Mouse (Mus musculus): ENCODE measurements around the gene Ambra1.

Gene Ambra1

DNA sequence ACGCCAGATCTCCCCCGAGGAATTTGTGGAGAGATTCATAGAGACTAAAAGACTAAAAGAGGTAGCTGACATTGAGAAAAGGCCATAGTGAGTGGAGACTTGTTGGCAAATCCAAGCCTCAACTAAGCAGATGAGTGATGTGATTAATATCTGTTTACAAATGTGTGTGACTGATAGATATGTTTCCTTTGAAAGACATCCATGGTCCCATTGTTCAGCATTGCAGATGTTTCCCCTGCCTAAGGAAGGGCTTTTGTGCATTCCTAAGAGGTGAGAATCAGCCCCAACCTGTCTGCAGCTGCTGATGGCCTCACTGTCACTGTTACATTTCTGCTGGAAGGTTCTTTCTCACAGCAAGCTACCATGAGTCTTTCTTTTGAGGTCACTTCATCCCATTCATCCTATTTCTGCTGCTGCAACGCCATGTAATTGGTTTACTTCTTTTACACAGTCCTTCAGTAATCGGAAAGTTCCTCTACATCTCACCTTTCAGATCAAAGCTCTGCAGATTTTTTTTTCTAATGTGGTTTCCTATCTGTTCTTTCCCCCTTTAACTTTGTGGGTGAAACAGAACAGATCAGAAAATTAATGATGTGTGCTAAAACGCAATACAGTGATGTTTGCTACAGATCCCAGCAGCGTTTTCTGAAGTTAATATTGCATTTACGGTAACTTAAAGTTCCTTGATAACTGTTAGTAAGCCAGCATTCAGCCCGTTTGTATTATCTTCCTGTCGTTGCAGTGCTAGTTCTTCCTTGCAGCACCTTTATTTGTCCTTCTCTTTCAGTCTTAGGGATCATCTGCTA, 146.3 kb downstream of the Ambra1 start:
- no peak for DNase-seq

DNA sequence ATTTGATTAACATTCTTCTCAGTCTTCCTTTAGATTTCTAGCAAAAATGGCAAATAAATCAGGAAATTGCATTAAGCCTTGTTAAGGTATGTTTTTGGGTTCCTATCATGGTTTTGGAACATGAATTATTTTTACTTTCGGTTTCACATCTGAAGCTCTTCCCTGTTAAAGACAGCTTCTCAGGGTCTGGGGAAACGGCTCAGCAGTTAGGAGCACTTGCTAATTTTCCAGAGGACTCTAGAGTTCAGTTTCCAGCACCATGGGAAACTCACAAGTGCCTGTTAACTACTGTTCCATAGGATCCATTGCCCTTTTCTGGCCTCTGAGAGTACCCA, 146.8 kb downstream of the Ambra1 start:
- peak in 1 of 2 experiments; percentile 5 for DNase-seq

DNA sequence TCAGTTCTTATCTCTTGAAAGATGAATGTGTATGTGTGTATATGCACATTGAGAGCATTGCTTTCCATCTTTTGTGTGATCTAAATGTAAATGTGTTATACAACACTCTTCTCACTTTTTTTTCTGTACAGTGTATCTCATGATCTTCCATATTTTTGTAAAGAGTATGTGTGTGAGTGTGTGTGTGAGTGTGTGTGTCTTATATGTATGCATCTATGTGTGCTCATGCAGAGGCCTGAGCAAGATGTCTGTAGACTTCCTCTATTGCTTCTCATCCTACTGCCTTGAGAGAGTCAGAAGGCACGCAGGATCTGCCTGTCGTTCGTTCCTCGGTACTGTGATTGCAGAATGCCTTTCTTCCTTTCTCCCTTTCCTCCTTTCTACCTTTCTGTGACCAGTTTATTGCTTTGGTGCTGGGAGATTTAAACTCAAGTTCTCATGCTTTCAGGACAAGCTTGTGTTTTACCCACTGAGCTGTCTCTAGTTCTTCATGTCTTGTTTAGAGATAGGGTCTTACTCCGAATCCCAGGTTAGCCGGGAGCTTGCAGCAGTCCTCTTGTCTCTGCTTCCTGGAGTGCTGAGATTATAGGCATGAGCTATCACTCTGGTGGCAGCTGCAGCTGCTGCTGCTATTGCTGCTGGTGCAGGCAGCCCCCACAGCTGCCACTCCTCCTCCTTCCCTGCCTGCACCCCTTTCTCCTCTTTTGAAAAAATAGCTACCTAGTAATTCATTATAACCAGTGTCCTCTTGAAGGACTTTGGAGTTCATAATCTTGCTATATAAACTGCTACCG, 148.7 kb downstream of the Ambra1 start:
- no peak for DNase-seq

DNA sequence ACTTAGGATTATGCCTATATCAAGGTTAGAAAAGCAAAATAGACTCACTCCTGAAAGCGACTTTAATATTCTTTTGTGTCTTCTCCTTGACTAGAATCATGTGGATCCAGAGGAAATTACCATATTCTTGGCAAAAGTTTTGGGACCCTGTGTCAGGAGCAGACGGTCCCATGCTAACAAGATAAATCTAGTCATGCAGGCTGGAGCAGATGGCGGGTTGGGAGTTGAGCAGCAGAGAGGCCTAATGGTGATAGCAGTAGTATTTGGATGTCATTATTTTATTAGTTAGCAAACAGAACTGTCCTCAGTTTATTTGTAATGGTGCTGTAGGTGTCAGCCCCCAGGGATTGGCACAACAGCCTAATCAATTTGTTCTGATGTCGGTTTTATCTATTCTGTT, 154.0 kb downstream of the Ambra1 start:
- DNase-seq, result no peak

DNA sequence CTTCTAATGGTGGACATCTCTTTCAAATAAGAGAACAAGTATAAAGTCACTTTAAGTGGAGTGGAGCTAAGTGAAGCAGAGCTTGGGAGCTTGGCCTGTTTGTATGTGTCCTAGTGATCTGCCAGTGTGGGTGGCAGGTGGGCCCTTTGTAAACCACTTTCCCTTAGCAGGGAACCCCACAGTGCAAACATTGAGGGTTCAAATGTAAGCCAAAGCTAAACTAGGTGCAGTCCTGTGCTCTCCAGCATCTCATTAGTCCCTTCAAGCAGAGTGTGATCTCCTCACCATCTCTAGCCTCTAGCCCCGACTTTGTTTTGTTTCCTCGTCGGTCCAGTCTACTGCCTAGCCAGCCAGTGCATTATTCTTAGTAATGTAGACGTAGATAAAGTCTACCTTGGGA, 154.7 kb downstream of the Ambra1 start:
- DNase-seq, result no peak

DNA sequence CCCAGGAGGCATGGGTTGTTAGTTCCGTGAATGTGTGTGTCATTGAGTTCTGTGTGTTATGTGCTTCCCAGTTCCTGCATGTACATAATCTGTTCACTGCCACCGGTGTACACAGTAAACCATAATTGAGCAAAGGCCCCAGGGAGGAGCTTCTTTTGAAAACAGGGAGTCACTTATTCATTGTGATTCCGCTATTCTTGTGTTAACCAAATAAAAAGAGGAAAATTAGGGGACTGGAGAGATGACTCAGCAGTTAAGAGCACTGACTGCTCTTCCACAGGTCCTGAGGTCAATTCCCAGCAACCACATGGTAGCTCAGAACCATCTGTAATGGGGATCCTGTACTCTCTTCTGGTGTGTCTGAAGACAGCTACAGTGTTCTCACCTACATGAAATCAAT, 164.8 kb downstream of the Ambra1 start:
- DNase-seq, result no peak

DNA sequence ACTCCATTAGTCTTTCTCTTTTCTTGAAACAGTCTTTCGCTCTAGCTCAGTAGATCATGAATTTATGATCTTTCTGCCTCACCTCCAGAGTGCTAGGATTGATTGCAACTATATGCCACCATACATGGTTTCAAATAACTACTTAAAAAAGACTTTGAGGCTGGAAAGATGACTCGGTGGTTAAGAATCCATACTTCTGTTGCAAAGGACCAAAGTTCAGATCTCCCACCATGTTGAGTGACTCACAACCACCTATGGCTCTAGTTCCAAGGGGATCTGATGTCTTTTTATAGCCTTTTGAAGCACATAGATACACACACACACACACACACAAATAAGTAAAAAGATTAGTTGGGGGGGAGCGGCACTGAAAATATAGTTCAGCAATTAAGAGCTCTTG, 165.5 kb downstream of the Ambra1 start:
- no peak for DNase-seq

DNA sequence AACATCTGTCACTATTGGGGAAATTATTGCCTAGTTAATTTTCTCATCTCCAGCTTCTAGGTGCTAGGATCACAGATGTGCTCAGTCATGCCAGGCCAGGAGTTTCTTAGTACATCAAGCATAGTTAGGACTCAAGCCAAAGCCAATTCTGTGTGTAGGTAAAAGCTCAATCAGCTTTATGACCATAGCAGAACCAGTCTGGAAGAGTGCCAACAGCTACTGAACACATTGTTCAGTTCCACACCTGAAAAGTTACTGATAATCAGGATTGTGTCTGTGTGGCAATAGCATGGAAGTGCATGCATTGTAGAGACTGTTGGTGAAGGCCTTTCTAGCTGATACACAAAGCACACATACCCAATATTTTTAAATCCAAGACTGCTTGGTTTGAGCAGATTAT, 168.0 kb downstream of the Ambra1 start:
- DNase-seq, result no peak

DNA sequence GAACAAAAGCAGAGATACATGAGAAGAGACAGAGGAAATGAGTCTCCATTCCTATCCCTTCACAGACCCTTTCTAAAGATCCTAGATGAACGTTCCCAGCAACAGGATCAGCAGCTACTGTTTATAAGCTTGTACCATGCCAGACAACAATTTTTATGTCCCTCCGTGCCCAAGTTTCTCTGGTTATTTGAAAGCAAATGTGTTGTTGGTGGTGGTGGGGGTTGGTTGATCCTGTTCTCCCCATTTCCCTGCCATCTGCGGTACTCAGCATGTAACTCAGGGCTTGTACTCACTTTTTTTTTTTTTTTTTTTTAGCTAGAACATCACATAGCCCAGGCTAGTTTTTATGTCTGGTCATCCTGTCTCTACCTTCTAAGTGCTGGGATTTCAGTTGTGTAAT, 169.2 kb downstream of the Ambra1 start:
- no peak for DNase-seq

DNA sequence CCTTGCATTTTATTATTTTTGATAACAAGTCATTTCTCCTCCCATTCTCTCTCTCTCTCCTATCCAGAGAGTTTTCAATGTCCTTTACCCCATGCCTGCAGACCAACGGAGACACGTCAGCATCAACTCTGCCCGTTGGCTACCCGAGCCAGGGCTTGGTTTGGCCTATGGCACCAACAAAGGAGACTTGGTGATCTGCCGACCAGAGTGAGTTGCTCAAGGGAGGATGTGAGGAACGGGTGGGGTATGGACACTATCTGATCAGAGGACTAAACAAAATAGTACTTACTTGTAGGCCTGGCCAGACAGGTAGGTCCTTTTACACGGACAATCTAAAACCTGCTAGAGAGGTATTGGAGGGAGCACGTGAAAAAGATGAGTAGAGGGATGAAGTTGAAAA, 170.5 kb downstream of the Ambra1 start:
- no peak for DNase-seq

DNA sequence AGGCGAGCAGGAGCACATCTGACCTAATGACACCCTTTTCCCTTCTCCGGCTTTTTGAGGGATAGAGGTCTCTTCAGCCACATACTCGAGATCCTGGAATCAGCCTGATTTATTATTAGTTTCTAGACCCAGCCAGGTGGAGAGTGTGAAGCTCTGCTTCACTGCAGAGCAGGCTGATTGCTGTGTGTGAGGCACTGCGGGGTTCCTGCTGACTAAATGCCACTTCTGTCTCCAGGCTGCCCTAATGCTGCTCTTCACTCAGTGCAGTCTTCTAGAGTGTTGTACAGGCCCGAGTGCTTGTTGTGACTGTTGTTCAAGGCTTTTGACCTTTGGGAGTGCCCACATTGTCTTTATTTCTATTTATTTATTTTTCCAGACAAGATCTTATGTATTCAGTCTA, 172.4 kb downstream of the Ambra1 start:
- no peak for DNase-seq

DNA sequence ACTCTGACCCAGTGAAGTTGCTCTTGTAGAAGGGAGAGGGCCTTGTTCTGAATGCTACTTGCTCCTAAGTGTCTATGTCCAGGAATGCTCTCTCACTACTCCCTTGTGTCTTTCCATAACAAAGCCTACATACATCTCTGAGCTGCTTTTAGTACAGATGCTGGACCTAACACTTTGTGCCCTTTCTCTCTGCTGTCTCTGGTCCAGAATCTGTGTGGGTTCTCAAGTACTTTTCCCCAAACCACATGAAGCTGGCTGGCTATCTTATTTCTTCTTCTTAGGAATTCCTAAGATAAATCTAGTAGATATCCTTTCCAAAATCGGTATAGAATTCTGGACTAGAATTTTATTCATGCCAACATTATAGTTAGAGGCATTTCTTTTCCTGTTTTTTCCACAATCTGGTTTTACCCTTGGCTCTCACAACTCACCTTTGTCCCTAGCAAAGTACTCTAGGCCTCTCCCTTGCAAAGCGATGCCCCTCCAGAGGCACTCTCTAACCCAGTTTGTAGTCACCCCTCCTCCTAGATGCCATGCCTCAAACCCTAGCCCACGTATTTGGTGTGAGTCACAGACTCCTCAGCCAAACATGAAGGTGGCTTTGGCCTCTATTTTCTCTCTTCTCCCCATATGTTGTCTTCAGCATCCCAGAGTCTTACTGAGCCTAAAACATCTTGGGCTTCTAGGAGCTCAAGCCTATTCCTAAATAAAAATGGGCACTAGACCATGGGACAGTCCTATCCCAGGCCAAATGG, 173.4 kb downstream of the Ambra1 start:
- no peak for DNase-seq

DNA sequence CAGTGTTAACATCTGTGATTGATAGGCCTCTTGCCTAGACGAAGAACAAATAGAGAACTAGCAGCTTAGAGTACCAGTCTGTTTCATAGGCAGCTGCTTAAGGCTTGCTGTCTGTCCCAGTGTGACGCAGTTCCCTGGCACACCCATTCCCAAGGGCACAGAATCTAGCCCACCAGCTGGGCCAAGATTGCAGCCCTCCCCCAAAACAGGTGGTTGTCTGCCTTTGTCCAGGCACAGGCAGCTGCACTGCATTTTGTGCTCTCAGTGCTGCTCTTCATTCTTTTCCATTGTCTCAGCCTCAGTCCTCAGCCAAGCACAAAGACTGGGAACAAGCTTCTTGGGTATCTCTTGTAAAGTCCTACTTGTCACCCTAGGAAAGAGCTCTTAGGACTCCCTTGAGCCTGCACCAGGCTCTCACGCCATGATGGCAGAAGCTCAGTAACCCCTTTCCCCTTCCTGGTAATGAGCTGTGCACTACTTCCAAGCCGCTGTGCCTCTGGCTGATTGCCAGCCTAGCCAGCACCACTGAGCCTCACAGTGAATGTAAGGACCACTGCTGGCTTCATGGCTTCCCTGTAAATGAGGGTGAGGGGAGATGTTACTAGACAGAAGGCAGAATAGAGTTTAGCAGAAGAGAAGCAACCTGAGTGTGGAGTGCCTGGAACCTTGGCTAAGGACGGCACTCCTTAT, 174.8 kb downstream of the Ambra1 start:
- no peak for DNase-seq

DNA sequence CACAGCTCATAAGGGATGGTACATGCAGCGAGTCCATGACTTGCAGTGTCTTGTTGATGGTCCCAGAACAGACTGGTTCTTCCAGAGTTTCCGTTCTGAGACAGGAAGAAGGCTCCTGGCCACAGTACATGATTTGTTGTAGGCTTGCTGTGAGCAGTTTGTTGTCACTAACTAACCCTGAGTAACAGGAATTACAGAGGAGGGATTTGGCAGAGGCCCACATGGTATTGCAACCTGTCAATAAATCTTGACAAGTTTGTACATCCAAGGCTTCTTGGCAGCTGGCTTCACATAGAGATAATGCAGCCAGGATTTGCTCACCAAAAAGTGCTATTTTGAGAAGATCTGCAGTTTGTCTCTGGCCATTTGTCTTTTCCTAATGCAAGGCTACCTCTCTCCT, 176.2 kb downstream of the Ambra1 start:
- DNase-seq, result no peak

DNA sequence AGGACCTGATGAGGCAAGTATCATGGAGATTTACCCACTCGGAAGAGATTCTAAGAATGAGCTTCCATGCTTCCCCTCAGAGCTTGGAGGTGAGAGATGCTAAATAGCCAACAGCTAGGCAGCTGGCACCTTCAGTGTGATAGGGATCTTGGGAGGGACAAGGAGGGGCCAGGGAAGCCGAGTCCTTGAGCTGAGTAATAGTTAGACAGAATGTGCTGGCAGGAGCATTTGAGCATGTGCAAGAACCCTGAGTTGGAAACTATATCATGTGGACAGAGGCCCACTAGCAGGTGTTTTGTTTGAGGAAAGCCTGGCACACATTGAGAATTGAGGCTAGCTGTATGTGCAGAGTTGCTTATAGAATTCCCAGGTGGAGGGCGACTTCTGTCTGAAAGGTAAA, 182.7 kb downstream of the Ambra1 start:
- DNase-seq, result no peak

DNA sequence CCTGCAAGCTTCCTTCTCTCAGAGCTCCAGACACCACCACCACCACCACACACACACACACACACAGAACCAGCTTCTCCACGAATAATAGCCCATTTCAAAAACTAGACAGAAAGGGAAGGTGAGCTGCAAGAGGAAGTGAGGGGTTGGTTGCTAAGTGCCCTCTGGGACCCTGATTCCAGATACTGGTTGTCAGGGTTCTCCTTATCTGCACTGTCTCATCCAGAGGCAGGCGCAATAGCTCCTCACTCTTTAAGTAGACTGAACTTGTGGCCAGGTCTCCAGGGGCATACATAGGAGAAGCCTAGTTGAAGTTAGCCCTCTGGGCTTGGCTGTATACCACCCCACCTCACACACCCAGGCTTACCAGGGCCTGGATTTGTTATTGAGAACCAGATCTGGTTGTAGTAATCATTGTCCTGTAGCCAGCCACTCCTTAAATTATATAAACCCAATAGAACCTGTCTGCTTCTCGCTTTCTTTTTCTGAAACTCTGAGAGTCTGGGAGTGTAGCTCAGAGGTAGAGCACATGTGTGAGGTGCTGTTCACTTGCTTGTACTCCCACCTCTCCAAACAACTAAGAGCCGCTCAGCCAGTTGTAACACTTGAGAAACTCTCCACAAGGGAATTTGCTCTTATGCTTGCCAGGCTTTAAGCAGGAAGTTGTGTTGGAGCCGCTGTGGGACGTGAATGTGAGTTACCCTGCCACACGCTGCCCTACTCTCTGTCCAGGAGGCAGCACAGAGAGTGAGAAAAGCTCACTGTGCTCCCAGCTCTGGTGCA, 183.6 kb downstream of the Ambra1 start:
- DNase-seq, result no peak

DNA sequence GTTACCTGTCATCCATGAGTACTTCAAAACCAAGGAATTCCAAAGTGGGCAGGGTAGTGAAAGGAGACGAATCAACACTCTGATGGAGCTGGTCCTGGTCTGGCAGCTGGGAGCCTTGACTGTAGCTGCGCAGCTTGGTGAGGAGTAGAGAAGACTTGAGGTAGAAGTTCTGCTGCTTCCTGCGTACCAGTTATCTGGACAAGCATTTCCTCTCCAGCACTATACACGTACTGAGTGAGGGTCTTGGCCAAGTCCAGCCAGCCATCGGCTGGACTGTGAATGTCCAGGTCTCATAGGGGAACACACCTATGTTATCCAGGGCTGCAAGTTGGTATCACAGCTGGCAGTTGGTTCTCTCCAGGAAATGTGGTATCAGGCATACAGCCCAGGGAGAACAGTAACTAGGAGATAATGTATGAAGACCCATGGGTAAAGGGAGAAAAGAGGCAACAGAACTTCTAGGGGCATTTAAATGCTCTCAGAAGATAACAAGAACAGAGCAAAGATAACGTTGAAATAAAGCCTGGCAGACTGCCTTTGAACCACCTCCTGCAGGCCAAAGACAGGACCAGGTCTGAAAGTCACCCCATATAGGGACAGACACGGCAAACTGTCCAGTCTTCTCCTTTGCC, 186.5 kb downstream of the Ambra1 start:
- no peak for DNase-seq

DNA sequence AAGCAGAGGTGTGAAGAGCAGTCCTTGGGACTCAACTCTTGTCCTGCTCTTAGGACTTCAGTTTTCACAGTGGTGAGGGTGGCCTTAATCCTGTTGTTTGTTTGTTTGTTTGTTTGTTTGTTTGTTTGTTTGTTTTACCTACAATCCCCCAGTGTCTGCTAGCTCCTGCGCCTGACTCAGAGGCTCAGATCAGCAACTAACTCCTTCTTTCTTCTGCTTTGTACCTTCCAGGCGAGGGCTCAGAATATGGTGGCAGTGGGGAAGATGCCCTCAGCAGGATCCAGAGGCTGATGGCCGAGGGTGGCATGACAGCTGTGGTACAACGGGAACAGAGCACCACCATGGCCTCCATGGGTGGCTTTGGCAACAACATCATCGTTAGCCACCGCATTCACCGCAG, 187.2 kb downstream of the Ambra1 start:
- DNase-seq, result no peak

DNA sequence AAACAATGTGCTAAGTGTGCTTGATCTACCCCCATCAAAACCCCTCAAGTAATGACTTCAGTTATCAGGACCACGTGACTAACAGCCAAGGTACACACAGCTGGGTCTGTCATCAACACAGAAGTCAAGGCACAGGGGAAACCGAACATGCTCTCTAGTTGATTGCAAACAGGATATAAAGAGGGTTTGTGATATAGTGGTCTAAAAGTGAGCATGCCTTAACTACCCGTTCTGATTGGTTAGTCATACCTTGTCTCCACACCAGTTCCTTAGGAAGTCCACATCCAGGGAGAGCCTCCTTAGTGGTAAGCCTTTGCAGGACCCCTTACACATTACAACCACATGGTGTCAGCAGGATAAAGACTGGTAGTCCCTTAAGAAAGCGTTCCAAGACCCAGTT, 190.2 kb downstream of the Ambra1 start:
- DNase-seq, result no peak

DNA sequence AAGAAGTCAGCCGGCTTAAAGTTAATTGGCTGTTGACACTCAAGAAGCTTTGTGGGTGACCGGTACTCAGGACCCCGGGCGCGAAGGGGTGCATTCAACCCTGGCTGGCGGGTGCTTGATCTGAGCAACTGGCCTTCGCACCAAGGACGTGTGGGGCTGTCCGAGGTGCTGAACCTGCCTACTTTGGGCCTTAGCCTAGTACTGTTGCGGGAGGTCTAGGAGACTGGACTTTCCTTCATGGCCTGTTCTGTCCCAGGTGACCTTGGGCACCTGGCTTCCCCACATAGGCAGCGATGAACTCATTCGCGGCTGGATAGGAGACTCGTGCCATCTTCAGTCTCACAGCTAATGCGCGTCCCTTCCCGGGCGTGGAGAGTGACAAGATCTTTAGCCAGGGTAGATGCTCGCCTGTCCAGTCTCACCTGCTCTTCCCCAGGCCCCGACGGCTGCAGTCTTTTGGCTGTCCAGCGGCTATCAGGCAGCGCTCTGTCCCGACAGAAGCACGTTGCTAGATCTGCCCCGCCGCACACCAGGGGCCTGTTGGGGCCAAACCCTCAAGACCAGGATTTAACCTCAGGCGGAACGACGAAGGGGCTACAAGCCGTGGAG, 191.4 kb downstream of the Ambra1 start:
- DNase-seq, result peak; percentile 71 to 73

DNA sequence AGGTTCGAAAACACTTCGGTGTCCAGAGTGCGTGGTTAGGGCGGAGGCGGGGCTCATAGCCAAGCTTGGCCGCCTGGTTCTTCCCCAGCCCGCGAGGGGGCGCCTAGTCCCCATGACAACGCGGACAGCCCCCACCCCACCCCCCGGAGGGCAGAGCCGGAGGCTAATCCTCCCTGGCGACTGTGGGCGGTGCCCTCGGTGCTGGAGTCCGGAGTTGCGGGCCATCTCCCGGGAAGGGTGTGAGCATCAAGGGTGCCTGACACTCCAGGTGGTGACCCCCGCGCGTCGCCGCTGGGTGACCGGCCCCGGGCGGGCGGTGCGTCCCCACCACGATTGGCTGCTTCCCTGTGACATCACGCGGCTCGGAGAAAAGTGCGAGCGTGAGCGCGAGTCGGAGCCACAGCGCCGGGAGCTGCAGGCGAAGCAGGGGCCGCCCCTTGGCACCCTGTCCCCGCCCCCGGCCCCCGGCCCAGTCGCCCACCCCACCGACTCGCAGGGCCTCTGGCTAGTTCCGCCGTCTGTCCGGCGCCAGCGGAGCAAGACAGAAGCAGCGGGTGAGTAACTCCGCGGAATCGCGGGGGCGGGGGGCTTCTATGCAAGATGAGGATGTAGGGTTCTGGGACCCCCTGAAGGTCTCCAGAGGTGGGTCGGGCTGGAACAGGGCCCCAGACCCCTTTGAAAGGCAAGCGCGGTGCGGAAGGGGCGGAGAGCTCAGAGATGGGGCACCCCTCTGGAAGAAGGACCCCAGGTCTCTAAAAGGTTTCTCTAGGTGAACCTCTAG, 192.0 kb downstream of the Ambra1 start:
- peak; percentile 67 for DNase-seq
